Mouse (Mus musculus) G1E (cell line): ENCODE measurements around the gene Itgal. TPM values are rescaled to one million over a fixed set of nuclear protein-coding genes. Genes with fewer than 3 reads are reported as not detected.
"Not testable (repeated sequence)": the region's sequence is repeated elsewhere in the genome, so short reads cannot be mapped to it uniquely, and the experiment has no call there.

ENCODE experiments used
- ATAC-seq: 2 replicates; pipeline ENCODE4 v1.8.0; 2016; ENCODE audit warnings: mild to moderate bottlenecking; ENCODE audit not compliant: insufficient number of reproducible peaks, poor library complexity, low FRiP score, severe bottlenecking; ENCODE audit errors: extremely low read depth
- DNase-seq: peaks from one replicate; pipeline ENCODE4 v3.0.0; 2012; ENCODE audit warnings: low spot score
- H3K27me3 ChIP-seq: 2 replicates; pipeline ENCODE4 v1.6.1; 2012; ENCODE audit warnings: mild to moderate bottlenecking, low read length, inconsistent platforms; ENCODE audit not compliant: insufficient read depth
- H3K36me3 ChIP-seq: replicated peaks from 2 replicates; pipeline ENCODE3; 2012; ENCODE audit warnings: mild to moderate bottlenecking, inconsistent platforms
- H3K4me1 ChIP-seq: 2 replicates; pipeline ENCODE4 v1.6.1; 2012; ENCODE audit warnings: low read depth, low read length, inconsistent platforms, mixed read lengths; ENCODE audit not compliant: insufficient read depth
- H3K4me3 ChIP-seq: 2 replicates; pipeline ENCODE4 v1.5.1; 2012; ENCODE audit warnings: low read depth, mild to moderate bottlenecking, inconsistent platforms, low read length, moderate library complexity, mixed read lengths
- H3K9me3 ChIP-seq: replicated peaks from 2 replicates; pipeline ENCODE4 v1.6.1; 2012; ENCODE audit warnings: inconsistent platforms
- CTCF ChIP-seq: IDR thresholded peaks from 2 replicates; pipeline ENCODE4 v1.5.1; 2012; ENCODE audit warnings: low read depth, low read length, inconsistent platforms, mixed read lengths
- GATA1 ChIP-seq: IDR thresholded peaks from 2 replicates; pipeline ENCODE4 v1.6.1; 2012; ENCODE audit warnings: borderline replicate concordance, low read length, inconsistent platforms, mixed read lengths
- GATA2 ChIP-seq: IDR thresholded peaks from 2 replicates; pipeline ENCODE4 v1.6.1; 2012; ENCODE audit warnings: low read depth, low read length, inconsistent platforms, borderline replicate concordance
- POLR2AphosphoS5 ChIP-seq: IDR thresholded peaks from 2 replicates; pipeline ENCODE4 v1.6.1; 2012; ENCODE audit warnings: low read depth, low read length, inconsistent platforms; ENCODE audit not compliant: insufficient replicate concordance
- TAL1 ChIP-seq: conservative IDR thresholded peaks from 2 replicates; pipeline ENCODE4 v1.6.1; 2012; ENCODE audit warnings: low read depth, low read length, inconsistent platforms, mixed read lengths
- polyA plus RNA-seq: library from polyadenylated mRNA; stranded (reverse); fragments of >175 nt; gene quantifications from 2 replicates; pipeline ENCODE4 v1.2.3, GENCODE M21; 2012
- total RNA-seq, 2 experiments: library from RNA; stranded (forward) in 1 of 2; stranded (reverse) in 1 of 2; fragments of 200-1000 nt in 1 of 2; fragments of >200 nt in 1 of 2; fragmentation: Nextera tagmentation in 1 of 2; gene quantifications; 2 replicates each; pipeline ENCODE4 v1.2.3; 2014 to 2017

The Itgal gene
- total and polyA plus RNA-seq, 3 experiments, result 2.2 to 5.1 (median 3.1) TPM

- H3K4me3 ChIP-seq, result no peak overlapping the region
- H3K36me3 ChIP-seq, result peaks cover 17% of the 10 kb centered on the region
- H3K9me3 ChIP-seq, result no peaks in the 10 kb centered on the region
- TF ChIP-seq GATA1 (no peak), TAL1 (no peak; the same call in 1 of the 2 replicates), POLR2AphosphoS5 (no peak), CTCF (no peak), GATA2 (no peak)
- peaks cover 30% of the 10 kb centered on the region for H3K4me1 ChIP-seq
- H3K27me3 ChIP-seq, result peaks cover 7% of the 10 kb centered on the region
- ATAC-seq, result no peak
- DNase-seq, result no peak
These were observed 75.2 kb downstream of the Itgal start for GRCm38 (mm10) chr7:127371213-127371612.

GRCm38 (mm10) chr7:127371870-127372269 lies 75.8 kb downstream of the Itgal start:
- H3K27me3 ChIP-seq, ATAC-seq, H3K4me3 ChIP-seq, H3K9me3 ChIP-seq, DNase-seq: not testable (repeated sequence)
- Histone ChIP-seq H3K36me3 (peaks cover 17% of the 10 kb centered on the region), H3K4me1 (peaks cover 32% of the 10 kb centered on the region)

- peak; percentile 89 for ATAC-seq
- H3K27me3 ChIP-seq, H3K9me3 ChIP-seq: not testable (repeated sequence)
- Histone ChIP-seq H3K36me3 (peaks cover 17% of the 10 kb centered on the region), H3K4me1 (peaks cover 57% of the 10 kb centered on the region), H3K4me3 (peak within 1 kb of the TSS; percentile 89)
- peak; percentile 90 for DNase-seq
These were observed 79.5 kb downstream of the Itgal start, which contains the start of gene Zfp747 for GRCm38 (mm10) chr7:127375271-127376245. TSS of gene Zfp747 (minus strand) at chr7:127376050.

DNA sequence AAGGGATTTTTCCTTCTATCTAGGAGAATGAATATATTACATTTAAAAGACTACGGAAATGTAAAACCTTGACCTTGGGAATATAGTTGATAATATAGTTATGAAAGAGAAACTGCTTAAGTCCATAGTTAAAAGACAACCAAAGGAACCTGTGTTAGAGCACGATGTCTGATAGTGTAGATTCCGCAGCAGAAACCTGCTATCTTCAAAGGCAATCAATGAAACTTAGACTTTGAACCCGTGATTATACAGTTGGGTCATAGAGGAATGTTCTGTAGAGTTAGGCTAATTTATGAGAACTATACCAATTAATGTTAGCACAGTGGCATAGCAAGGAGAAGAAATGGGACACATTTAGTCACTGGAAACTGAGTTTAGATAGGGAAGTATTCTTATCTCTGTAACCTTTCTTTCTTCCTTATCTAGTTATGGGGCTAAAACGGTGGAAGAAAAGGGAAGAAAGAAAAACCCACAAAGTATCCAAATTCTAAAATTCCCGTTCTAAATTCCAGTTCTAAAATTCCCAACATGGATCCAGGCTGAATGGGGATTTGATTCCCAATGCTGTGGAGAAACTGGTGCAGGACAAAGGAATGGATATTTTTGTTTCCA lies 82.4 kb downstream of the Itgal start:
- Histone ChIP-seq H3K4me3 (no peak overlapping the region), H3K9me3 (peaks cover 3% of the 10 kb centered on the region; the same call in 1 of the 2 replicates), H3K4me1 (peaks cover 59% of the 10 kb centered on the region), H3K36me3 (peaks cover 19% of the 10 kb centered on the region), H3K27me3 (no peaks in the 10 kb centered on the region)
- DNase-seq (no peak), ATAC-seq (no peak)
- TF ChIP-seq CTCF (no peak), GATA1 (no peak), POLR2AphosphoS5 (no peak), TAL1 (no peak), GATA2 (no peak)

Other genes with a start within 250 kb of the Itgal start
Only the 20 nearest of the 23 such genes appear.
- 39.5 and 42.1 TPM in 2 replicates for gene AI467606, start 204.9 kb upstream of the Itgal start, total RNA-seq (2014; fragmentation: Nextera tagmentation)
- gene AI467606, start 204.9 kb upstream of the Itgal start, total RNA-seq (2017), result 42.2 and 50.8 TPM in 2 replicates
- 134 and 143 TPM in 2 replicates for gene AI467606, start 204.9 kb upstream of the Itgal start, polyA plus RNA-seq
- gene Qprt, start 174.0 kb upstream of the Itgal start, total RNA-seq (2014; fragmentation: Nextera tagmentation), result 4.5 and 8.0 TPM in 2 replicates
- 2.0 and 3.7 TPM in 2 replicates for gene Qprt, start 174.0 kb upstream of the Itgal start, total RNA-seq (2017)
- 1.2 and 1.9 TPM in 2 replicates for gene Qprt, start 174.0 kb upstream of the Itgal start, polyA plus RNA-seq
- 52.8 and 55.4 TPM in 2 replicates for gene Spn, start 158.4 kb upstream of the Itgal start, total RNA-seq (2014; fragmentation: Nextera tagmentation)
- gene Spn, start 158.4 kb upstream of the Itgal start, total RNA-seq (2017), result 251 and 278 TPM in 2 replicates
- 81.4 and 90.2 TPM in 2 replicates for gene Spn, start 158.4 kb upstream of the Itgal start, polyA plus RNA-seq
- gene Cd2bp2, start 100.2 kb upstream of the Itgal start, total RNA-seq (2014; fragmentation: Nextera tagmentation), result 23.3 and 37.2 TPM in 2 replicates
- gene Cd2bp2, start 100.2 kb upstream of the Itgal start, total RNA-seq (2017), result 79.3 and 84.6 TPM in 2 replicates
- 71.8 and 73.7 TPM in 2 replicates for gene Cd2bp2, start 100.2 kb upstream of the Itgal start, polyA plus RNA-seq
- 19.5 and 26.7 TPM in 2 replicates for gene Tbc1d10b, start 87.8 kb upstream of the Itgal start, total RNA-seq (2014; fragmentation: Nextera tagmentation)
- gene Tbc1d10b, start 87.8 kb upstream of the Itgal start, total RNA-seq (2017), result 38.3 and 40.1 TPM in 2 replicates
- gene Tbc1d10b, start 87.8 kb upstream of the Itgal start, polyA plus RNA-seq, result 72.0 and 74.1 TPM in 2 replicates
- 2.6 TPM in 1 of 2 replicates, not detected in the other for gene Mylpf, start 87.4 kb upstream of the Itgal start, total RNA-seq (2014; fragmentation: Nextera tagmentation)
- 2.8 TPM in 2 replicates for gene Mylpf, start 87.4 kb upstream of the Itgal start, total RNA-seq (2017)
- 0.44 and 0.94 TPM in 2 replicates for gene Mylpf, start 87.4 kb upstream of the Itgal start, polyA plus RNA-seq
- 11.7 and 20.0 TPM in 2 replicates for gene Zfp553, start 63.2 kb upstream of the Itgal start, total RNA-seq (2014; fragmentation: Nextera tagmentation)
- gene Zfp553, start 63.2 kb upstream of the Itgal start, total RNA-seq (2017), result 22.0 and 25.2 TPM in 2 replicates
- gene Zfp553, start 63.2 kb upstream of the Itgal start, polyA plus RNA-seq, result 25.3 and 26.2 TPM in 2 replicates
- 128 and 141 TPM in 2 replicates for gene Sept1, start 63.1 kb upstream of the Itgal start, total RNA-seq (2014; fragmentation: Nextera tagmentation)
- gene Sept1, start 63.1 kb upstream of the Itgal start, total RNA-seq (2017), result 51.1 and 54.9 TPM in 2 replicates
- gene Sept1, start 63.1 kb upstream of the Itgal start, polyA plus RNA-seq, result 263 and 305 TPM in 2 replicates
- gene Zfp771, start 52.0 kb upstream of the Itgal start, total RNA-seq (2014; fragmentation: Nextera tagmentation), result 3.1 and 5.8 TPM in 2 replicates
- gene Zfp771, start 52.0 kb upstream of the Itgal start, total RNA-seq (2017), result 11.9 and 16.5 TPM in 2 replicates
- gene Zfp771, start 52.0 kb upstream of the Itgal start, polyA plus RNA-seq, result 42.6 and 60.5 TPM in 2 replicates
- gene Dctpp1, start 35.6 kb upstream of the Itgal start, total RNA-seq (2014; fragmentation: Nextera tagmentation), result 67.0 and 68.7 TPM in 2 replicates
- 56.4 and 74.6 TPM in 2 replicates for gene Dctpp1, start 35.6 kb upstream of the Itgal start, total RNA-seq (2017)
- gene Dctpp1, start 35.6 kb upstream of the Itgal start, polyA plus RNA-seq, result 121 and 138 TPM in 2 replicates
- 73.6 and 75.9 TPM in 2 replicates for gene Sephs2, start 22.2 kb upstream of the Itgal start, total RNA-seq (2014; fragmentation: Nextera tagmentation)
- 126 and 131 TPM in 2 replicates for gene Sephs2, start 22.2 kb upstream of the Itgal start, total RNA-seq (2017)
- gene Sephs2, start 22.2 kb upstream of the Itgal start, polyA plus RNA-seq, result 39.9 and 53.7 TPM in 2 replicates
- gene Zfp768, start 49.3 kb downstream of the Itgal start, total RNA-seq (2014; fragmentation: Nextera tagmentation), result 8.4 and 12.3 TPM in 2 replicates
- 10.9 and 12.3 TPM in 2 replicates for gene Zfp768, start 49.3 kb downstream of the Itgal start, total RNA-seq (2017)
- gene Zfp768, start 49.3 kb downstream of the Itgal start, polyA plus RNA-seq, result 32.3 and 33.6 TPM in 2 replicates
- 7.8 and 9.3 TPM in 2 replicates for gene Zfp747, start 79.8 kb downstream of the Itgal start, total RNA-seq (2014; fragmentation: Nextera tagmentation)
- gene Zfp747, start 79.8 kb downstream of the Itgal start, total RNA-seq (2017), result 12.9 and 14.2 TPM in 2 replicates
- gene Zfp747, start 79.8 kb downstream of the Itgal start, polyA plus RNA-seq, result 5.5 and 6.2 TPM in 2 replicates
- 4.5 and 5.0 TPM in 2 replicates for gene 9130019O22Rik, start 90.9 kb downstream of the Itgal start, total RNA-seq (2014; fragmentation: Nextera tagmentation)
- 10.2 and 11.2 TPM in 2 replicates for gene 9130019O22Rik, start 90.9 kb downstream of the Itgal start, total RNA-seq (2017)
- 1.2 TPM in 2 replicates for gene 9130019O22Rik, start 90.9 kb downstream of the Itgal start, polyA plus RNA-seq
- 2.2 and 4.2 TPM in 2 replicates for gene E430018J23Rik, start 97.4 kb downstream of the Itgal start, total RNA-seq (2014; fragmentation: Nextera tagmentation)
- 7.2 and 7.7 TPM in 2 replicates for gene E430018J23Rik, start 97.4 kb downstream of the Itgal start, total RNA-seq (2017)
- gene E430018J23Rik, start 97.4 kb downstream of the Itgal start, polyA plus RNA-seq, result 6.6 and 7.3 TPM in 2 replicates
- 2.7 and 4.4 TPM in 2 replicates for gene Zfp764, start 110.6 kb downstream of the Itgal start, total RNA-seq (2014; fragmentation: Nextera tagmentation)
- 4.9 and 5.6 TPM in 2 replicates for gene Zfp764, start 110.6 kb downstream of the Itgal start, total RNA-seq (2017)
- gene Zfp764, start 110.6 kb downstream of the Itgal start, polyA plus RNA-seq, result 0.55 and 0.57 TPM in 2 replicates
- gene Zfp688, start 125.8 kb downstream of the Itgal start, total RNA-seq (2014; fragmentation: Nextera tagmentation), result 24.0 and 26.6 TPM in 2 replicates
- 11.4 and 15.9 TPM in 2 replicates for gene Zfp688, start 125.8 kb downstream of the Itgal start, total RNA-seq (2017)
- gene Zfp688, start 125.8 kb downstream of the Itgal start, polyA plus RNA-seq, result 15.7 and 18.2 TPM in 2 replicates
- 6.1 and 7.1 TPM in 2 replicates for gene Zfp689, start 152.9 kb downstream of the Itgal start, total RNA-seq (2014; fragmentation: Nextera tagmentation)
- 2.0 and 2.4 TPM in 2 replicates for gene Zfp689, start 152.9 kb downstream of the Itgal start, total RNA-seq (2017)
- gene Zfp689, start 152.9 kb downstream of the Itgal start, polyA plus RNA-seq, result 12.7 and 16.7 TPM in 2 replicates
- 115 and 137 TPM in 2 replicates for gene Prr14, start 163.4 kb downstream of the Itgal start, total RNA-seq (2014; fragmentation: Nextera tagmentation)
- 19.3 and 27.6 TPM in 2 replicates for gene Prr14, start 163.4 kb downstream of the Itgal start, total RNA-seq (2017)
- gene Prr14, start 163.4 kb downstream of the Itgal start, polyA plus RNA-seq, result 54.2 and 63.5 TPM in 2 replicates
- gene Fbrs, start 182.9 kb downstream of the Itgal start, total RNA-seq (2014; fragmentation: Nextera tagmentation), result 289 and 345 TPM in 2 replicates
- 13.5 and 16.3 TPM in 2 replicates for gene Fbrs, start 182.9 kb downstream of the Itgal start, total RNA-seq (2017)
- 457 and 458 TPM in 2 replicates for gene Fbrs, start 182.9 kb downstream of the Itgal start, polyA plus RNA-seq